9 mouse cellular contexts compared by ENCODE assay signal in genomic region chr3:36060096-36060850, GRCm38 (mm10). TPM values are rescaled to one million over a fixed set of nuclear protein-coding genes. Genes with fewer than 3 reads are reported as not detected.
DNase-seq lines count a peak whose midpoint lies in the region; ATAC-seq and TF ChIP-seq lines count a peak whose summit lies in the region.
"Had no signal": no experiment of that assay in that cellular context is flagged by ENCODE, and none has a peak within 500 bp of the region (broad histone marks: within the 10 kb centered on the region; RNA-seq: fewer than 3 reads in every experiment).

No protein-coding gene starts in this region.

- peak; percentile 55 for TF ChIP-seq CTCF in liver, adult 2 months (IDR thresholded peaks at IDR 0.05; ENCODE audit: low read depth, low read length)

- no peak overlapping the region for H3K27ac ChIP-seq in liver, adult 2 months (replicated peaks; ENCODE audit: insufficient read depth, low read depth, low read length)
- H3K27ac ChIP-seq in liver, embryonic 12.5 days: no peak overlapping the region
- no peak overlapping the region for H3K27ac ChIP-seq in forebrain, embryonic 14.5 days (ENCODE audit: low read depth, low read length)
- H3K27ac ChIP-seq: embryonic facial prominence, embryonic 15.5 days had no signal

- no peaks in the 10 kb centered on the region; the same call in 1 of the 2 replicates for H3K4me1 ChIP-seq in liver, adult 2 months (ENCODE audit: control insufficient read depth, insufficient read depth, low read length)
- no peaks in the 10 kb centered on the region for H3K4me1 ChIP-seq in liver, embryonic 12.5 days
- no peaks in the 10 kb centered on the region for H3K4me1 ChIP-seq in forebrain, embryonic 14.5 days (ENCODE audit: control insufficient read depth, insufficient read depth, low read length)
- H3K4me1 ChIP-seq: embryonic facial prominence, embryonic 15.5 days had no signal

- no peaks in the 10 kb centered on the region for H3K36me3 ChIP-seq in liver, adult 2 months (ENCODE audit: control insufficient read depth, insufficient read depth, low read length)
- no peaks in the 10 kb centered on the region for H3K36me3 ChIP-seq in liver, embryonic 12.5 days
- no peaks in the 10 kb centered on the region for H3K36me3 ChIP-seq in forebrain, embryonic 14.5 days (ENCODE audit: control insufficient read depth, insufficient read depth, low read length)
- H3K36me3 ChIP-seq: embryonic facial prominence, embryonic 15.5 days had no signal

- TF ChIP-seq POLR2A in liver, adult 2 months (IDR thresholded peaks at IDR 0.05; ENCODE audit: extremely low read depth, insufficient read depth, low read length): no peak

- ATAC-seq in liver, embryonic 12.5 days: no peak
- ATAC-seq in forebrain, embryonic 14.5 days: no peak

- no peaks in the 10 kb centered on the region for H3K79me2 ChIP-seq in liver, adult 2 months (ENCODE audit: control insufficient read depth, insufficient read depth, low read length)

- 32% methylated on average over 8 of the region's 8 CpGs for WGBS in liver, adult 2 months
- 25% methylated on average over 8 of the region's 8 CpGs for WGBS in liver, embryonic 12.5 days (ENCODE audit: insufficient replicate concordance)
- 34% methylated on average over 8 of the region's 8 CpGs for WGBS in forebrain, embryonic 14.5 days

- DNase-seq in liver, adult 2 months (ENCODE audit: extremely low read depth, low read depth, low spot score): peak; percentile 78
- DNase-seq in brain, adult 2 months (ENCODE audit: low read depth, low spot score): peak; percentile 68
- DNase-seq in forebrain, embryonic 14.5 days (ENCODE audit: low spot score): peak; percentile 78
- peak; percentile 84 for DNase-seq in induced T-regulatory cell, adult 2 months (ENCODE audit: low read depth)
- DNase-seq in left cerebral cortex, postnatal 4 days: peak; percentile 63
- peak; percentile 27 to 56 for DNase-seq in natural killer cell, adult 2 months (ENCODE audit: low spot score in 2 of 2)
- DNase-seq in testis, postnatal 14 days (ENCODE audit: low spot score): peak; percentile 16

- H3K9me3 ChIP-seq in liver, embryonic 12.5 days (replicated peaks): no peaks in the 10 kb centered on the region
- no peaks in the 10 kb centered on the region for H3K9me3 ChIP-seq in forebrain, embryonic 14.5 days (replicated peaks; ENCODE audit: control insufficient read depth, low read length)
- H3K9me3 ChIP-seq: embryonic facial prominence, embryonic 15.5 days had no signal

- H3K4me3 ChIP-seq in liver, adult 2 months (ENCODE audit: insufficient read depth, low read depth, low read length): no peak overlapping the region
- no peak overlapping the region for H3K4me3 ChIP-seq in liver, embryonic 12.5 days
- no peak overlapping the region for H3K4me3 ChIP-seq in forebrain, embryonic 14.5 days (ENCODE audit: low read depth, low read length)
- H3K4me3 ChIP-seq: embryonic facial prominence, embryonic 15.5 days had no signal

- no peak overlapping the region for H3K9ac ChIP-seq in liver, adult 2 months (ENCODE audit: low read depth, low read length)
- H3K9ac ChIP-seq in liver, embryonic 12.5 days: no peak overlapping the region; the same call in 1 of the 2 replicates
- no peak overlapping the region for H3K9ac ChIP-seq in forebrain, embryonic 14.5 days (ENCODE audit: low read length)
- H3K9ac ChIP-seq: embryonic facial prominence, embryonic 15.5 days had no signal

- H3K4me2 ChIP-seq in liver, embryonic 12.5 days: no peak overlapping the region; the same call in 1 of the 2 replicates
- H3K4me2 ChIP-seq in forebrain, embryonic 14.5 days (ENCODE audit: low read length): no peak overlapping the region
- H3K4me2 ChIP-seq: embryonic facial prominence, embryonic 15.5 days had no signal

- no peaks in the 10 kb centered on the region for H3K27me3 ChIP-seq in liver, adult 2 months (ENCODE audit: control insufficient read depth, insufficient read depth, low read length)
- peaks cover 18% of the 10 kb centered on the region; the same call in 1 of the 2 replicates for H3K27me3 ChIP-seq in liver, embryonic 12.5 days (replicated peaks)
- H3K27me3 ChIP-seq in forebrain, embryonic 14.5 days (replicated peaks; ENCODE audit: control insufficient read depth, insufficient read depth, low read length): no peaks in the 10 kb centered on the region

- intact Hi-C loops in left cerebral cortex, postnatal 4 days (cut with DNase I): loop anchor here (5.0 kb wide), 1 partner anchor 368 kb away; no protein-coding TSS in a partner anchor

RNA-seq across cellular contexts. Expression of gene Acad9, which starts 5.5 kb away (rescaled TPM):
- 35.4 and 47.8 TPM in 2 replicates for total RNA-seq in liver, adult 2 months (2014; rRNA removed)
- 18.8 and 26.3 TPM in 2 replicates for polyA plus RNA-seq in liver, adult 2 months (2012; rRNA removed)
- polyA plus RNA-seq in liver, embryonic 12.5 days (2016; fragmentation: Nextera tagmentation; extraction: Ambion mirVana): 42.0 and 44.4 TPM in 2 replicates
- polyA plus RNA-seq in forebrain, embryonic 14.5 days (2014; fragmentation: Nextera tagmentation; extraction: Ambion mirVana): 98.5 and 100 TPM in 2 replicates
- 10 to 100 TPM; 47.3 to 58.1 TPM for total RNA-seq in left cerebral cortex, postnatal 4 days (2021)

RNA-seq across cellular contexts. Expression of gene Ccdc144b, which starts 6.9 kb away (rescaled TPM):
- total RNA-seq in liver, adult 2 months (2014; rRNA removed): not detected in 2 replicates
- polyA plus RNA-seq in liver, adult 2 months (2012; rRNA removed): not detected in 2 replicates
- not detected in 2 replicates for polyA plus RNA-seq in liver, embryonic 12.5 days (2016; fragmentation: Nextera tagmentation; extraction: Ambion mirVana)
- polyA plus RNA-seq in forebrain, embryonic 14.5 days (2014; fragmentation: Nextera tagmentation; extraction: Ambion mirVana): not detected in 2 replicates
- not detected for total RNA-seq in left cerebral cortex, postnatal 4 days (2021)
- polyA plus RNA-seq: embryonic facial prominence, embryonic 15.5 days had no signal

RNA-seq across cellular contexts. Expression of gene Mccc1, which starts 59.8 kb away (rescaled TPM):
- 44.0 and 49.7 TPM in 2 replicates for total RNA-seq in liver, adult 2 months (2014; rRNA removed)
- polyA plus RNA-seq in liver, adult 2 months (2012; rRNA removed): 25.3 and 26.3 TPM in 2 replicates
- polyA plus RNA-seq in liver, embryonic 12.5 days (2016; fragmentation: Nextera tagmentation; extraction: Ambion mirVana): 15.3 and 18.2 TPM in 2 replicates
- polyA plus RNA-seq in forebrain, embryonic 14.5 days (2014; fragmentation: Nextera tagmentation; extraction: Ambion mirVana): 20.0 and 24.8 TPM in 2 replicates
- total RNA-seq in left cerebral cortex, postnatal 4 days (2021): 10 to 100 TPM; 31.0 to 36.5 TPM

Comparison
In these comparisons a context has a peak if more than half of its experiments do, and no peak if none do; other contexts are left out.
1. DNase-seq: peak in every context shown above with its lines; median percentile 84 in induced T-regulatory cell, adult 2 months; 78 in liver, adult 2 months; 78 in forebrain, embryonic 14.5 days; 68 in brain, adult 2 months; 63 in left cerebral cortex, postnatal 4 days; 42 in natural killer cell, adult 2 months; 16 in testis, postnatal 14 days.